Mouse (Mus musculus): ENCODE results near the gene Atf5.

DNA sequence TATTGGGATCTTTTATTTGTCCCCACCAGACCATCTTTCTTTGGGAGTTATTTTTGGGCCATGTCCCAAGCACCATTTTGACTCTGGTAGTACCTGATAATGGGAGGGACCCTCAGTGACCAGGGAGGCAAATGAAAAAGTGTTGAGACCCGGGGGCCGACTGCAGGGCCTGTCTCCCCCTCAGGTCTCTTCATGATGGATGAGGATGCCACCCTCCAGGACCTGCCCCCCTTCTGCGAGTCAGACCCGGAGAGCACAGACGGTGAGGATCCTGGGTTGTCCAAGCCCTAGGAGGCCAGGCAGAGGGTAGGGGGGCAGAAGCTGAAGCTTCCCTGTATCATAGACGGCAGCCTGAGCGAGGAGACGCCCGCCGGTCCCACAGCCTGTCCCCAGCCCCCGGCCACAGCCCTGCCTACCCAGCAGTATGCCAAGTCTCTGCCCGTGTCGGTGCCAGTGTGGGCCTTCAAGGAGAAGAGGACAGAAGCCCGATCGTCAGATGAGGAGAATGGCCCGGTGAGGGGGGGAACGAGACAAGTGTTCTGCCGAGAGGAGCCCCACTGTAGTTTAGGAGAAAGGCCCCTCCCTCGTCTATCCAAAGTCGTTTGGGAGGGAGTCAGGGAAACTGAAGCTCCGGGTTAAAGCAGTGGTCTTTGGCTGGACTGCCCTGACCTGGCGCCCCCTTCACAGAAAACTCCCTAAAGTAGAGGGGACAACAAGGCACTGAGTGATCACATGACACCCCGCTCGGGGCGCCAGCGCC, 37.3 kb upstream of the Atf5 start:
- TF ChIP-seq CTCF (IDR thresholded peaks at IDR 0.05; ENCODE audit: low read depth) (no peak), EP300 (optimal IDR thresholded peaks at IDR 0.05) (no peak)

All from stomach, postnatal 0 days (tissue).